Mouse (Mus musculus) limb, embryonic 12.5 days (tissue): ENCODE results near the gene Bbs7. TPM values are rescaled to one million over a fixed set of nuclear protein-coding genes. Genes with fewer than 3 reads are reported as not detected.

ENCODE experiments used
- ATAC-seq: fragments of 200-750 bp; cut with Nextera tagmentation; 2 replicates; pipeline ENCODE4 v1.8.0; 2017; ENCODE audit warnings: low read depth, moderate TSS enrichment; ENCODE audit not compliant: insufficient number of reproducible peaks, insufficient read depth, low FRiP score, low TSS enrichment
- H3K27ac ChIP-seq: fragments of 300-500 bp; sonication (generic); 2 replicates; pipeline ENCODE4 v1.5.1; 2016; ENCODE audit warnings: mild to moderate bottlenecking, moderate library complexity
- H3K27me3 ChIP-seq: fragments of 300-500 bp; sonication (generic); 2 replicates; pipeline ENCODE4 v1.6.1; 2016; ENCODE audit warnings: mild to moderate bottlenecking, moderate library complexity
- H3K36me3 ChIP-seq: fragments of 300-500 bp; sonication (generic); 2 replicates; pipeline ENCODE4 v1.6.1; 2016; ENCODE audit warnings: mild to moderate bottlenecking, moderate library complexity
- H3K4me1 ChIP-seq: fragments of 300-500 bp; sonication (generic); replicated peaks from 2 replicates; pipeline ENCODE4 v1.6.1; 2016
- H3K4me2 ChIP-seq: fragments of 300-500 bp; sonication (generic); 2 replicates; pipeline ENCODE4 v1.6.1; 2016; ENCODE audit warnings: mild to moderate bottlenecking, moderate library complexity
- H3K4me3 ChIP-seq: fragments of 300-500 bp; sonication (generic); replicated peaks from 2 replicates; pipeline ENCODE4 v1.5.1; 2016; ENCODE audit warnings: mild to moderate bottlenecking
- H3K9ac ChIP-seq: fragments of 300-500 bp; sonication (generic); replicated peaks from 2 replicates; pipeline ENCODE4 v1.6.1; 2016; ENCODE audit warnings: mild to moderate bottlenecking, moderate library complexity
- H3K9me3 ChIP-seq: fragments of 300-500 bp; sonication (generic); 2 replicates; pipeline ENCODE4 v1.6.1; 2016; ENCODE audit warnings: mild to moderate bottlenecking, moderate library complexity
- WGBS: fragments of 180-500 bp; shearing (Covaris S2); methylation state at CpG from one replicate; pipeline ENCODE4 v1.1.7; 2016; 5-methylcytosine and 5-hydroxymethylcytosine counted together
- polyA plus RNA-seq: library from polyadenylated mRNA; unstranded; fragments of >200 nt; fragmentation: Nextera tagmentation; extraction: Ambion mirVana; gene quantifications from 2 replicates; pipeline ENCODE4 v1.2.1, GENCODE M21; 2016

Bbs7 gene
- polyA plus RNA-seq, 1 experiment from 2014 or later, result 20.8 TPM

GRCm38 (mm10) chr3:36551343-36551742 is 61.9 kb downstream of the Bbs7 start:
- Histone ChIP-seq H3K36me3 (peaks cover 26% of the 10 kb centered on the region), H3K4me1 (peaks cover 6% of the 10 kb centered on the region; the same call in 1 of the 2 replicates), H3K27ac (no peak overlapping the region), H3K9me3 (no peaks in the 10 kb centered on the region), H3K9ac (no peak overlapping the region), H3K4me3 (0 out of 2 replicates have a peak overlapping the region, but pooled peaks have one; percentile 91), H3K4me2 (peak overlapping the region; percentile 73), H3K27me3 (no peaks in the 10 kb centered on the region)
- 64% methylated on average over 9 of the region's 9 CpGs for WGBS
- no peak for ATAC-seq

- Histone ChIP-seq H3K27ac (no peak overlapping the region), H3K9ac (no peak overlapping the region), H3K36me3 (no peaks in the 10 kb centered on the region), H3K27me3 (no peaks in the 10 kb centered on the region), H3K9me3 (no peaks in the 10 kb centered on the region), H3K4me2 (no peak overlapping the region), H3K4me3 (no peak overlapping the region), H3K4me1 (no peaks in the 10 kb centered on the region)
- ATAC-seq, result no peak
- WGBS, result 77% methylated on average over 3 of the region's 3 CpGs
Measured at GRCm38 (mm10) chr3:36544961-36545360, 68.3 kb downstream of the Bbs7 start.

GRCm38 (mm10) chr3:36541399-36541798 is 71.9 kb downstream of the Bbs7 start:
- Histone ChIP-seq H3K4me1 (no peaks in the 10 kb centered on the region), H3K27me3 (no peaks in the 10 kb centered on the region), H3K36me3 (no peaks in the 10 kb centered on the region), H3K4me2 (no peak overlapping the region), H3K9me3 (no peaks in the 10 kb centered on the region), H3K9ac (no peak overlapping the region), H3K4me3 (no peak overlapping the region), H3K27ac (no peak overlapping the region)
- no peak for ATAC-seq
- WGBS, result 86% methylated on average over 2 of the region's 2 CpGs

- Histone ChIP-seq H3K4me1 (no peaks in the 10 kb centered on the region), H3K4me3 (no peak overlapping the region), H3K27me3 (no peaks in the 10 kb centered on the region), H3K9ac (no peak overlapping the region), H3K4me2 (no peak overlapping the region), H3K9me3 (no peaks in the 10 kb centered on the region), H3K27ac (no peak overlapping the region), H3K36me3 (no peaks in the 10 kb centered on the region)
- ATAC-seq, result no peak
- WGBS, result 65% methylated on average over 2 of the region's 2 CpGs
Measured at GRCm38 (mm10) chr3:36540756-36541155, 72.5 kb downstream of the Bbs7 start.

- H3K4me1 ChIP-seq, result peaks cover 4% of the 10 kb centered on the region; the same call in 1 of the 2 replicates
- H3K27me3 ChIP-seq, result peaks cover under 1% of the 10 kb centered on the region; the same call in 1 of the 2 replicates
- H3K36me3 ChIP-seq, result no peaks in the 10 kb centered on the region
- no peak overlapping the region for H3K4me3 ChIP-seq
- ATAC-seq, result no peak
- 80% methylated on average over 4 of the region's 4 CpGs for WGBS
- H3K9me3 ChIP-seq, result no peaks in the 10 kb centered on the region
- no peak overlapping the region for H3K4me2 ChIP-seq
- H3K9ac ChIP-seq, result no peak overlapping the region
- H3K27ac ChIP-seq, result no peak overlapping the region
Measured at GRCm38 (mm10) chr3:36537701-36538470, 75.4 kb downstream of the Bbs7 start.

GRCm38 (mm10) chr3:36536041-36536440 is 77.2 kb downstream of the Bbs7 start:
- 88% methylated on average over 12 of the region's 12 CpGs for WGBS
- no peak for ATAC-seq
- H3K9me3 ChIP-seq, result no peaks in the 10 kb centered on the region
- H3K36me3 ChIP-seq, result no peaks in the 10 kb centered on the region
- no peak overlapping the region for H3K27ac ChIP-seq
- no peak overlapping the region for H3K4me2 ChIP-seq
- no peak overlapping the region for H3K9ac ChIP-seq
- H3K4me1 ChIP-seq, result peaks cover 14% of the 10 kb centered on the region
- no peak overlapping the region for H3K4me3 ChIP-seq
- peaks cover 7% of the 10 kb centered on the region; the same call in 1 of the 2 replicates for H3K27me3 ChIP-seq

- ATAC-seq, result no peak
- Histone ChIP-seq H3K4me3 (no peak overlapping the region), H3K9me3 (no peaks in the 10 kb centered on the region), H3K27me3 (peaks cover 11% of the 10 kb centered on the region; the same call in 1 of the 2 replicates), H3K4me2 (0 out of 2 replicates have a peak overlapping the region, but pooled peaks have one; percentile 63), H3K9ac (no peak overlapping the region), H3K4me1 (peaks cover 14% of the 10 kb centered on the region), H3K27ac (0 out of 2 replicates have a peak overlapping the region, but pooled peaks have one; percentile 0), H3K36me3 (no peaks in the 10 kb centered on the region)
- 3% methylated on average over 1 of the region's 1 CpGs for WGBS
Measured at GRCm38 (mm10) chr3:36533201-36533672, 80.0 kb downstream of the Bbs7 start.

GRCm38 (mm10) chr3:36532738-36533137 is 80.5 kb downstream of the Bbs7 start:
- Histone ChIP-seq H3K27me3 (peaks cover 11% of the 10 kb centered on the region; the same call in 1 of the 2 replicates), H3K4me1 (peaks cover 14% of the 10 kb centered on the region), H3K9me3 (no peaks in the 10 kb centered on the region), H3K36me3 (no peaks in the 10 kb centered on the region), H3K4me2 (peak overlapping the region; percentile 63), H3K9ac (no peak overlapping the region), H3K4me3 (no peak overlapping the region), H3K27ac (0 out of 2 replicates have a peak overlapping the region, but pooled peaks have one; percentile 0)
- 29% methylated on average over 7 of the region's 7 CpGs for WGBS
- ATAC-seq, result no peak

GRCm38 (mm10) chr3:36531979-36532542 is 81.2 kb downstream of the Bbs7 start:
- peaks cover 14% of the 10 kb centered on the region for H3K4me1 ChIP-seq
- H3K9ac ChIP-seq, result peak overlapping the region; percentile 42
- WGBS, result 8% methylated on average over 18 of the region's 18 CpGs
- peak overlapping the region; percentile 37 for H3K4me3 ChIP-seq
- no peaks in the 10 kb centered on the region for H3K36me3 ChIP-seq
- H3K27ac ChIP-seq, result no peak overlapping the region
- H3K27me3 ChIP-seq, result peaks cover 11% of the 10 kb centered on the region; the same call in 1 of the 2 replicates
- no peaks in the 10 kb centered on the region for H3K9me3 ChIP-seq
- 0 out of 2 replicates have a peak, but pooled peaks have one; percentile 20 for ATAC-seq
- peak overlapping the region; percentile 63 for H3K4me2 ChIP-seq

GRCm38 (mm10) chr3:36531242-36531641 is 82.0 kb downstream of the Bbs7 start:
- no peak for ATAC-seq
- Histone ChIP-seq H3K27me3 (peaks cover 11% of the 10 kb centered on the region; the same call in 1 of the 2 replicates), H3K27ac (no peak overlapping the region), H3K4me2 (no peak overlapping the region), H3K36me3 (no peaks in the 10 kb centered on the region), H3K9me3 (no peaks in the 10 kb centered on the region), H3K4me3 (no peak overlapping the region), H3K9ac (no peak overlapping the region), H3K4me1 (peaks cover 14% of the 10 kb centered on the region)
- 38% methylated on average over 2 of the region's 2 CpGs for WGBS

GRCm38 (mm10) chr3:36530781-36531180 is 82.5 kb downstream of the Bbs7 start:
- peaks cover 14% of the 10 kb centered on the region for H3K4me1 ChIP-seq
- 77% methylated on average over 5 of the region's 5 CpGs for WGBS
- no peak overlapping the region for H3K9ac ChIP-seq
- no peak overlapping the region for H3K27ac ChIP-seq
- no peaks in the 10 kb centered on the region for H3K9me3 ChIP-seq
- no peak overlapping the region for H3K4me3 ChIP-seq
- peaks cover 11% of the 10 kb centered on the region; the same call in 1 of the 2 replicates for H3K27me3 ChIP-seq
- no peak overlapping the region for H3K4me2 ChIP-seq
- no peak for ATAC-seq
- no peaks in the 10 kb centered on the region for H3K36me3 ChIP-seq
